Mouse (Mus musculus): ENCODE results near the gene Hist1h4k.

Hist1h4k gene

DNA sequence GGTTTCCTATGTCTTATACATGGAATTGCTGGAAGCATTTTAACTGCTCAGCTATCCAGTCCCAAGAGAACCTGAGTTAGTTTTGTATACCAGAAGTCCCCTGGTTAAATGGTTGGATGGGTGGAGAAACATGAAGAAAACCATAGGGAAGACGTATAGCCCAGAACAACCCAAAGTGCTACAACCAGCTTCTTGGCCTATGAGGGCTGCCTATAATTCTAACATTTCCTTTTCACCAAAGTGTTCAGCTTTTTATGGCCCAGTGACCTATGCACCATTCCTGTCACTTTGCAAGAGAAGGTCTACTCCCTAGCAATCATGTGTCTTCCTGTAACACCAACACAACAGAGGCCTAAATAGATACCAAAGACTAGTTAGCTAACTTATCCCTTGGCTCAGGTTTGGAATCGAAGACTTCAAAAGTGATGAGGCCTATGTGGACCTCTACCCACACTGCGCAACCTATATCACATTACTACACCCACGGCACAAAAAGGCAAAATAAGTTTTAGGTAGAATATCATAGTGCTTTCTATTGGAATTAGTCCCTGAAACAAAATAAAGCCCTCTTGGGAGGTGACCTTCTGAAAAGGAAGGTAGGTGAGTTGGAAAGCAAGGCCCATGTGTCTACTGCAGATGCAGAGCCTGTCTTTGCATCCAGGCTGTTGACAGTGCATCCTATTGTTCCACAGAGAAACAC lies 31.8 kb downstream of the Hist1h4k start:
- DNase-seq, result no peak

DNA sequence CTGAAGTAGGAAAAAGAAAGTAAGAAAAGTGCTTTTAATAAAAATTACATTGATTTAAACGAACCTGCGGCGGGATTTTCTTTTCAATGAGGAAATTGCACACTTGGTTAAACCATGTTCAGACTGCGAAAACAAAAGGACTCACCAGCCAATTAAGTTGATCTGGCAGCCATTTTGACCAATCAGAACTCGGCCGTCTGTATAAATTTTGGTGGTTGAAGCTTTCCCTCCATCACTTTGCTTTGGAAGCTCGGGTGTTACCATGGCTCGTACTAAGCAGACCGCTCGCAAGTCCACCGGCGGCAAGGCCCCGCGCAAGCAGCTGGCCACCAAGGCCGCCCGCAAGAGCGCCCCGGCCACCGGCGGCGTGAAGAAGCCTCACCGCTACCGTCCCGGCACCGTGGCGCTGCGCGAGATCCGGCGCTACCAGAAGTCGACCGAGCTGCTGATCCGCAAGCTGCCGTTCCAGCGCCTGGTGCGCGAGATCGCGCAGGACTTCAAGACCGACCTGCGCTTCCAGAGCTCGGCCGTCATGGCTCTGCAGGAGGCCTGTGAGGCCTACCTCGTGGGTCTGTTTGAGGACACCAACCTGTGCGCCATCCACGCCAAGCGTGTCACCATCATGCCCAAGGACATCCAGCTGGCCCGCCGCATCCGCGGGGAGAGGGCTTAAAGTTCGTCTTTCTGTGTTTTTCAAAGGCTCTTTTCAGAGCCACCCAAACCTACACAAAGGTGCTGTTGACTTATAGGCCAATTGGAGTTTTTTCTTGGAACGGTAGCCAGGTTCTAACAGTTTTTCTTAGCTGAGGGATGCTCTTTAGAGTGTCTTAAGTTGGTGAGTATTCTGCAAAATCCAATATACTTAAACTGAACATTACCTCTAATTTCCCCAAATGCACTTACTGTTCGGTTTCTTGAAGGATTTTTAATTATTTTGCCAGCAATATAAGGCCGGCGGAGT lies 32.6 kb downstream of the Hist1h4k start, which contains the start of gene Hist1h3h:
TSS of gene Hist1h3h (plus strand) at position 263 of the 961 bp plus-strand sequence.
- peak; percentile 90 for DNase-seq

DNA sequence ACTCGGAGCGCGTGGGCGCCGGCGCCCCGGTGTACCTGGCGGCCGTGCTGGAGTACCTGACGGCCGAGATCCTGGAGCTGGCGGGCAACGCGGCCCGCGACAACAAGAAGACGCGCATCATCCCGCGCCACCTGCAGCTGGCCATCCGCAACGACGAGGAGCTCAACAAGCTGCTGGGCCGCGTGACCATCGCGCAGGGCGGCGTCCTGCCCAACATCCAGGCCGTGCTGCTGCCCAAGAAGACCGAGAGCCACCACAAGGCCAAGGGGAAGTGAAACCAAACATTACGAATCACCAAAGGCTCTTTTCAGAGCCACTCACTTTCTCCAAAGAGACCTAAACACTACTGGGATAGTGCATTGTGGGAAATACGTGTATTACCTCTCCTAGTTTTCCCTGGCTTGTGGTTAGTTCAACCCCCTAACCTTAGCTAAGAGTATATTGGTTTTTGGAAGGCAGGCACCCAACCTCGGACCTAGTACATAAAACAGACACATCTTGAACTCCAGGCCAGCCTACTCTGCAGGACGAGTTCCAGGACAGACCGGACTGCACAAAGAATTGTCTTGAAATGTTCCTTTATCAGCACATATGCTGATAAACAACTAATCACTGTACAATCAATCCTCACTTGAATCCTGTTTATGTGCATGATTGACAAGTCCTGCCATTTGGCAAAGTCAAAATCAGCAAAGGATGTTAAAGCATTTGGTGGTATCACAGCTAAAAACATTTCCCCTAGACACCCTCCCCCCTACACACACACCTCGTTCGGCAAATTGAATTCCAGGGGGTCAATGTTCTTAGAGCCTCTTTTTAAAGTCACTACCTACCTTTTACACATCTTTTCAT lies 33.5 kb downstream of the Hist1h4k start:
- DNase-seq, result peak; percentile 50

DNA sequence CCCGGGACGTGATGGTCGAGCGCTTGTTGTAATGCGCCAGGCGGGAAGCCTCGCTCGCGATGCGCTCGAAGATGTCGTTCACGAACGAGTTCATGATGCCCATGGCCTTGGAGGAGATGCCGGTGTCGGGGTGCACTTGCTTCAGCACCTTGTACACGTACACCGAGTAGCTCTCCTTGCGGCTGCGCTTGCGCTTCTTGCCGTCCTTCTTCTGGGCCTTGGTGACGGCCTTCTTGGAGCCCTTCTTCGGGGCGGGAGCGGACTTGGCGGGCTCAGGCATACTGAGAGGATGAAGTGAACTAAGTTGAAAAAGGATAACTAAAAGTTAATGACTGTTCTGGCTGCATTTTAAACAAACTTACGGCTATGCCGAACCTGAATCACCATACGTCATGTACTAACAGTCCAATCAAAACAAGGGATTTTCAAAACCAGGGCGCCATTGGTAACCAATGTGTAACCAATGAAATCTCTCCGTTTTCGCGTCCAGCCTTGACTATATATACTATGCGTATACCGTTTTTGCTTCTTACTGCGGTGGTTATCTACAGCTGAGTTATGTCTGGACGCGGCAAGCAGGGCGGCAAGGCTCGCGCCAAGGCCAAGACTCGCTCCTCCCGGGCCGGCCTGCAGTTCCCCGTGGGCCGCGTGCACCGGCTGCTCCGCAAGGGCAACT lies 34.3 kb downstream of the Hist1h4k start, which contains the start of the genes Hist1h2bl and Hist1h2ai:
TSS of gene Hist1h2bl (minus strand) at position 280 of the 676 bp plus-strand sequence.
TSS of gene Hist1h2ai (plus strand) at position 559 of the 676 bp plus-strand sequence.
- DNase-seq, result peak; percentile 97

DNA sequence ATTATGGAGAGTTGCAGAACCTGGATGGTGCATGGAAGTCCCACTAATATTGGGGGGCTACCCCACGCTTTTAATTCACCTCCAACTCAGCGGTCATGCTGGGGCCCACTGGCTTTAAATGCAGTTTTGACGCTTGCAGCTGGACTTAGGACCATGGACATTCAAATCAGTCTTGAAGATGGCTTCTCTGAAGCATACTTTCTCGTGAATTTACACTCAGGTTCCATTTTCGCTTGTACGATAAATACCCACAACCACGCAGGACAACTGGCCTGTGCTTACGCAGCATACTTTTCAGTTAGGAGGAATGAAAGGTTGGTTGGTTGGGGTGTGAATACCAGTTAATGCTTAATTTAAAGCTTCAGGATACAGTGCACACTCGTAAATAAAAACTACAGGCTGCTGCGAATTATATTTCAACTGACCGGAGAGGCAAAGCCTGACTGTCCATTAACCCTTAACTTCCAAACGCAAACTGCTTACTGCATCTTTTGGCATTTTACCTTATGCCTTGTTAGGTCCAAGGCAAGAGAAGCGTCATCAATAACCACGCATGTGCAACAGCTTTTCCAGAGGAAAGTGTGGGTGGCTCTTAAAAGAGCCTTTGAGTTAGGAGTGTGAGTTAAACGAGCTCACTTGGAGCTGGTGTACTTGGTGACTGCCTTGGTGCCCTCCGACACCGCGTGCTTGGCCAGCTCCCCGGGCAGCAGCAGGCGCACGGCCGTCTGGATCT lies 35.0 kb downstream of the Hist1h4k start:
- DNase-seq, result no peak

DNA sequence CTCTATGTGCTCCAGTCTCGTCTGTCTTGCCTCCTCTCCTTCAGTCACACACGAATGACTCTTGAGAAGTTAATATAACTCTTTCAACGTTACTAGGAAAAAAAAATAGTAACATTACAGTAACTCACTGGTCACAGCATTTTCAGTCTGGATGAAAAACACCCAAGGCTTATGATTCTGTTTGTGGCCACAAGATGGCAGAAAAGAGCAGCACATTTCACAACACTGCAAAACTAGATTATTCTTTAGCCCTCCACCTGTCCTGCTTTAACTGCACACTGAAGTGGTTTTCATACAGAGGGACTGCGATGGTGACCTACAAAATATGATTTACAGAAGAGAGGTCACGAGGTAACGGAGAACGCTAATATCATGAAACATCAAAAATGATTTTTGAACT lies 35.6 kb downstream of the Hist1h4k start:
- DNase-seq, result peak; percentile 84

DNA sequence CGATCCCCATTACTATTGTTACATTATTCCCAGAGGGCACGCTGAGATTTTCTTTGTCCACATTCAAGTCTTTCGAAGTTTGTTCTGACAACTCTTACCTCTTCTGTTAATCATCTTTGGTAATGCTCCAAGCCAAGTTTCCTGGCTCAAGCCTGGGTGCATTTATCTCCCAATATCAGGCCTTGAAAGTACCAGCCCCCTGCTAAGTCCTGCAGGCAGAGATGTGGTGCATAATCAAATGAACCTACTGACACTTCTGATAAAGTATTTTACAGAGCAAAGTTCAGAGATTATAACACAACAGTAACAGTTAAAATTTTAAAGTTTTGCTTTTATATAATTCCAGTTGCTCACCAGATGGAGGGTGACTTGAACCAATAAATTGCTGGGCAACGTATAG lies 38.6 kb downstream of the Hist1h4k start:
- DNase-seq, result no peak

DNA sequence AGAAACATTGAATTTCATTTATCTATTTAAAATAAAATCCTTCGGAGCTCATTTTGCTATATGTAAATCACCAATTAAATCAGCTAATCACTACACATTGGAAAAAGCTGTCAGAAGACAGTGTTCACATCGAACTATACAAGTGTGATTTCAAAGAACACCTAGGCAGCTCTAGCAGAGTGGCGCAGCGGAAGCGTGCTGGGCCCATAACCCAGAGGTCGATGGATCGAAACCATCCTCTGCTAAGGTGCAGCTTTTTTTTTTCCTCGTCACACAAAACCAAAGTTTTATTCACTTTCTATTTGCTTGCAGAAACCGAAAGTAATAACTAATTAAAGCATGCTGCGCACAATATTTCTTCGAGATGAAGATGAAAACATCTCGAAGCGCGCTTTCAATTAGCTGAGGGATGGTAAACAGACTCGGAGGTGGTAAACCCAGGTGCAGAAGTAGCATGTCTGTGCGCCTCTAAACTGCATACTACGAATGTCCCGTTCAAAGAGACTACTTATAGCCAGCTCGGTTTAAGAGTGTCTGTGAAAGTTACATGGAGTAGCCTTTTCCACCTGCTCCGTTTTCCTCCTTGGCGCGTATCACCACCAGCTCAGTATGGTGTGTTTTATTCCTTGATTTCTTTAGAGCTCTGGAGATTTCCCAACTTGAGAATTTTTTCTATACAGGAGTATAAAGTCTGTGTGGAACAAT lies 39.3 kb downstream of the Hist1h4k start:
- peak; percentile 89 for DNase-seq

DNA sequence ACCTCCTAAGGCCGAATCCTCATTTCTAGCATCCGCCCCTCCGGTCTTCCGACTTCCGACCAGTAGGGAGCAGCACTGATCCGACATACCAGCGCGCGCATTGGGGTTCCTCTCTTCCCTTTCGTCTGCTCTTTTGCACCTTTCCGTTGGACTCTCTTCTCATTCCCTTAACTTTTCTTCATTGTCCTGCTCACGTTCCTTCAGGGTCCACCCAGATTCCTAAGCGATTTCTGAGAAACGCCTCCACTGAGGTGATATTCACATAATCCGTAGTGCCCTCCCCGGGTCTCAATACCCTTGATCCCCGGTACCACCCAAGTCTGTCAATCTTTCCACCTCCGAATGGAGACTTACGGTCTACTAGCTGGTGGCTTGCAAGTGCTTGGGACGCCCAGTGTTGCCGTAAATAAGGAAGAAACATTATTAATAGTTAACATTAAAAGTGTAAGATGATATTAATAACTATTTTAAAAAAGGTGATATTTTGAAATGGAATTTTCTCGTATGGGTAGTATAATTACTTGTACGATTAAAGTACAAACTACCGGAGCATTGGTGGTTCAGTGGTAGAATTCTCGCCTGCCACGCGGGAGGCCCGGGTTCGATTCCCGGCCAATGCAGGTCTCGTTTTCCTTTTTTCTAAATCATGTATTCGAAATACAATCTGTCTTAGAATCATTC lies 40.1 kb downstream of the Hist1h4k start:
- peak; percentile 91 for DNase-seq

DNA sequence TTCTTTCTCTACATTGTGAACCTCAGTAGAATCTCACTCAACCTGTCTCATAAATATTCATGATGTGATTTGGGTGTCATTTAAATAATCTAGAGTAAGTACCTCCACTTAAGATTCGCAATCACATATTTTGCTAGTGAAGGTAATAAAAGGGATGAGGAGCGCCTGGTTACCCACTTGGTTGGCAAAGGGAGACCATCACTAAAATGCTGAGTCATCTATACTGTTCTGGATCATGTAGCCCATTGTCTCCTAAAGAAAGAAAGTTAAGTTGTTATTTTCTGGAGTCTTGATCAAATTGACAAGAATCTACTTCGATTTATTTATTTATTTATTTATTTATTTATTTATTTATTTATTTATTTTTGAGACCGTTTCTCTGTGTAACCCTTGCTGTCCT lies 43.6 kb downstream of the Hist1h4k start:
- no peak for DNase-seq

Data from cerebellum, adult 9-10 months (tissue).